Mouse (Mus musculus): ENCODE measurements around the gene Fus.

DNA sequence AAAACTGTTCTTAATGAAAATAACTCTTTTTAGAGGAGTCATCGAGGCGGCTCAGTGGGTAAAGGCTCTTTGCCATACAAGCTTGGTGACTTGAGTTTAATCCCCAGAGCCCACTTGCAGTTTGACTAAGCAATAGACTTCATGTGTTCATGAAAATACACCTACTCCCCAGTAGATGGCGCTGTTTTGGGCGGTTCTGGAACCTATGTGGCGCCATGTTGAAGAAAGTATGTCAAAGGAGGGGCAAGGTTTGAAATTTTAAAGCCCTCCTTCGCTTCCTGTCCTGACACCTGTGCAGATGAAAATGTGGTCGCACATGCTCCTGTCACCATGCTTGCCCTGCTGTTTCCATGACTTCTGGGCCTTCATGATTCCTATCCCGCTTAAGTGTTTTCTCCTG lies 55.7 kb downstream of the Fus start:
- TF ChIP-seq POLR2A (IDR thresholded peaks at IDR 0.05; ENCODE audit: borderline replicate concordance, extremely low read depth, insufficient read depth, insufficient read length, poor library complexity, severe bottlenecking) (no peak), CTCF (IDR thresholded peaks at IDR 0.05; ENCODE audit: borderline replicate concordance, extremely low read depth, insufficient read depth, insufficient read length) (peak; percentile 43; the same call in 1 of the 2 replicates)

Data from brain, embryonic 14.5 days (tissue).